Mouse (Mus musculus) E14TG2a.4 (cell line): ENCODE data around the gene Slc35f2.

Source experiments
- CTCF ChIP-seq: conservative IDR thresholded peaks from 2 replicates; pipeline ENCODE4 v1.5.1; 2014; ENCODE audit warnings: low read length
- NANOG ChIP-seq: IDR thresholded peaks from 2 replicates; pipeline ENCODE4 v1.6.1; 2014; ENCODE audit warnings: borderline replicate concordance, low read length, mixed read lengths
- POU5F1 ChIP-seq: IDR thresholded peaks from 2 replicates; pipeline ENCODE4 v1.6.1; 2014; ENCODE audit warnings: low read length, borderline replicate concordance

GRCm38 (mm10) chr9:53806496-53807086 lies 35.3 kb downstream of the Slc35f2 start:
- no peak for TF ChIP-seq CTCF
- peak; percentile 99 for TF ChIP-seq NANOG
- no peak for TF ChIP-seq POU5F1
